Mouse (Mus musculus) forebrain, embryonic 11.5 days (tissue): ENCODE results near the gene C1d. TPM values are rescaled to one million over a fixed set of nuclear protein-coding genes. Genes with fewer than 3 reads are reported as not detected.
A peak's percentile ranks its signal among the peaks of the same experiment; 100 is the strongest.
"Not testable (repeated sequence)": the region's sequence is repeated elsewhere in the genome, so short reads cannot be mapped to it uniquely, and the experiment has no call there.

Source experiments
- ATAC-seq: fragments of 200-750 bp; cut with Nextera tagmentation; replicated peaks from 2 replicates; pipeline ENCODE4 v1.8.0; 2017; ENCODE audit warnings: moderate TSS enrichment; ENCODE audit not compliant: low FRiP score
- DNase-seq: peaks from one replicate; pipeline ENCODE4 v3.0.0-alpha.2; 2017; ENCODE audit warnings: low spot score
- H3K27ac ChIP-seq: fragments of 300-500 bp; sonication (generic); 2 replicates; pipeline ENCODE4 v1.5.1; 2014; ENCODE audit warnings: low read depth, low read length
- H3K27me3 ChIP-seq: fragments of 300-500 bp; sonication (generic); 2 replicates; pipeline ENCODE4 v1.6.1; 2014; ENCODE audit warnings: mild to moderate bottlenecking, low read length, mixed read lengths; ENCODE audit not compliant: control insufficient read depth, insufficient read depth
- H3K36me3 ChIP-seq: fragments of 300-500 bp; sonication (generic); 2 replicates; pipeline ENCODE4 v1.6.1; 2014; ENCODE audit warnings: mild to moderate bottlenecking, low read length, moderate library complexity, mixed read lengths; ENCODE audit not compliant: control insufficient read depth, insufficient read depth
- H3K4me1 ChIP-seq: fragments of 300-500 bp; sonication (generic); replicated peaks from 2 replicates; pipeline ENCODE4 v1.6.1; 2014; ENCODE audit warnings: low read length, mixed read lengths; ENCODE audit not compliant: control insufficient read depth, insufficient read depth
- H3K4me2 ChIP-seq: fragments of 300-500 bp; sonication (generic); 2 replicates; pipeline ENCODE4 v1.6.1; 2014; ENCODE audit warnings: low read depth, mild to moderate bottlenecking, low read length, moderate library complexity, mixed read lengths; ENCODE audit not compliant: severe bottlenecking
- H3K4me3 ChIP-seq: fragments of 300-500 bp; sonication (generic); 2 replicates; pipeline ENCODE4 v1.5.1; 2014; ENCODE audit warnings: low read depth, low read length
- H3K9ac ChIP-seq: fragments of 300-500 bp; sonication (generic); 2 replicates; pipeline ENCODE4 v1.6.1; 2014; ENCODE audit warnings: low read length
- H3K9me3 ChIP-seq: fragments of 300-500 bp; sonication (generic); 2 replicates; pipeline ENCODE4 v1.6.1; 2016; ENCODE audit warnings: low read length, mixed read lengths; ENCODE audit not compliant: control insufficient read depth
- WGBS: fragments of 180-500 bp; shearing (Covaris S2); extraction: QIAGEN DNeasy Blood & Tissue Kit; methylation state at CpG from one replicate; pipeline ENCODE4 v1.1.7; 2014; 5-methylcytosine and 5-hydroxymethylcytosine counted together
- polyA plus RNA-seq: library from polyadenylated mRNA; unstranded; fragments of >200 nt; fragmentation: Nextera tagmentation; extraction: Ambion mirVana; gene quantifications from 2 replicates; pipeline ENCODE4 v1.2.1, GENCODE M21; 2014

The C1d gene
- polyA plus RNA-seq, 1 experiment from 2014 or later = 96.2 TPM

GRCm38 (mm10) chr11:17238598-17238997, 18.8 kb upstream of the C1d start:
- H3K4me2 ChIP-seq, H3K4me1 ChIP-seq, H3K9ac ChIP-seq, H3K27ac ChIP-seq, H3K27me3 ChIP-seq, H3K4me3 ChIP-seq, ATAC-seq, H3K9me3 ChIP-seq, DNase-seq, H3K36me3 ChIP-seq: not testable (repeated sequence)
- 85% methylated on average over 5 of the region's 5 CpGs for WGBS

GRCm38 (mm10) chr11:17248715-17249114, 8.7 kb upstream of the C1d start:
- no peaks in the 10 kb centered on the region for H3K36me3 ChIP-seq
- H3K4me3 ChIP-seq = no peak overlapping the region
- H3K9me3 ChIP-seq = no peaks in the 10 kb centered on the region
- no peak overlapping the region for H3K27ac ChIP-seq
- H3K4me1 ChIP-seq = no peaks in the 10 kb centered on the region
- no peak for DNase-seq
- no peak overlapping the region for H3K4me2 ChIP-seq
- no peaks in the 10 kb centered on the region for H3K27me3 ChIP-seq
- no peak for ATAC-seq
- H3K9ac ChIP-seq = no peak overlapping the region

- Histone ChIP-seq H3K4me1 (no peaks in the 10 kb centered on the region), H3K36me3 (no peaks in the 10 kb centered on the region), H3K27me3 (no peaks in the 10 kb centered on the region), H3K4me2 (peak overlapping the region; percentile 29), H3K27ac (no peak overlapping the region), H3K4me3 (peak overlapping the region; percentile 57), H3K9ac (no peak overlapping the region; the same call in 1 of the 2 replicates), H3K9me3 (no peaks in the 10 kb centered on the region)
- DNase-seq (peak; percentile 55), ATAC-seq (peak; percentile 73)
- 57% methylated on average over 8 of the region's 8 CpGs for WGBS
These were observed 490 bp upstream of the C1d start for GRCm38 (mm10) chr11:17256813-17257365.

- ATAC-seq = peak; percentile 28
- peak; percentile 58 for DNase-seq
- under 1% methylated on average over 17 of the region's 17 CpGs for WGBS
- Histone ChIP-seq H3K4me1 (no peaks in the 10 kb centered on the region), H3K27me3 (no peaks in the 10 kb centered on the region), H3K9ac (peak overlapping the region; percentile 70), H3K36me3 (no peaks in the 10 kb centered on the region), H3K9me3 (no peaks in the 10 kb centered on the region), H3K4me2 (peak overlapping the region; percentile 58), H3K27ac (peak overlapping the region; percentile 26; the same call in 1 of the 2 replicates), H3K4me3 (peak overlapping the region; percentile 57)
These were observed 482 bp downstream of the C1d start for GRCm38 (mm10) chr11:17257861-17258260.

- 92% methylated on average over 4 of the region's 4 CpGs for WGBS
- no peak for DNase-seq
- no peaks in the 10 kb centered on the region; the same call in 1 of the 2 replicates for H3K36me3 ChIP-seq
- no peak overlapping the region for H3K4me3 ChIP-seq
- ATAC-seq = no peak
- no peaks in the 10 kb centered on the region for H3K9me3 ChIP-seq
- H3K4me2 ChIP-seq = no peak overlapping the region
- H3K27ac ChIP-seq = no peak overlapping the region
- H3K27me3 ChIP-seq = no peaks in the 10 kb centered on the region
- no peak overlapping the region for H3K9ac ChIP-seq
- no peaks in the 10 kb centered on the region for H3K4me1 ChIP-seq
These were observed 9.8 kb downstream of the C1d start for GRCm38 (mm10) chr11:17267176-17267575.

GRCm38 (mm10) chr11:17268801-17269200, 11.4 kb downstream of the C1d start:
- Histone ChIP-seq H3K27me3 (no peaks in the 10 kb centered on the region), H3K27ac (no peak overlapping the region), H3K9ac (no peak overlapping the region), H3K4me3 (no peak overlapping the region), H3K4me2 (no peak overlapping the region), H3K9me3 (no peaks in the 10 kb centered on the region), H3K4me1 (no peaks in the 10 kb centered on the region), H3K36me3 (no peaks in the 10 kb centered on the region; the same call in 1 of the 2 replicates)
- 89% methylated on average over 1 of the region's 1 CpGs for WGBS
- DNase-seq = no peak
- no peak for ATAC-seq

GRCm38 (mm10) chr11:17279959-17280358, 22.6 kb downstream of the C1d start:
- Histone ChIP-seq H3K27ac (no peak overlapping the region), H3K36me3 (no peaks in the 10 kb centered on the region), H3K4me3 (no peak overlapping the region), H3K4me1 (no peaks in the 10 kb centered on the region), H3K9me3 (no peaks in the 10 kb centered on the region), H3K4me2 (no peak overlapping the region), H3K27me3 (no peaks in the 10 kb centered on the region), H3K9ac (no peak overlapping the region)
- WGBS = 18% methylated on average over 9 of the region's 9 CpGs
- peak; percentile 86 for ATAC-seq
- DNase-seq = peak; percentile 65

GRCm38 (mm10) chr11:17284055-17284454, 26.7 kb downstream of the C1d start:
- no peaks in the 10 kb centered on the region for H3K36me3 ChIP-seq
- H3K4me1 ChIP-seq = no peaks in the 10 kb centered on the region
- H3K4me3 ChIP-seq = no peak overlapping the region
- DNase-seq (no peak), ATAC-seq (no peak)
- no peaks in the 10 kb centered on the region for H3K27me3 ChIP-seq
- H3K9ac ChIP-seq = no peak overlapping the region
- no peak overlapping the region for H3K4me2 ChIP-seq
- no peak overlapping the region for H3K27ac ChIP-seq
- H3K9me3 ChIP-seq = no peaks in the 10 kb centered on the region
- 69% methylated on average over 10 of the region's 10 CpGs for WGBS

GRCm38 (mm10) chr11:17288884-17289283, 31.5 kb downstream of the C1d start:
- no peaks in the 10 kb centered on the region for H3K9me3 ChIP-seq
- H3K27ac ChIP-seq = no peak overlapping the region
- no peak for ATAC-seq
- H3K27me3 ChIP-seq = no peaks in the 10 kb centered on the region
- H3K4me2 ChIP-seq = no peak overlapping the region
- no peak overlapping the region for H3K9ac ChIP-seq
- H3K36me3 ChIP-seq = no peaks in the 10 kb centered on the region
- no peak overlapping the region for H3K4me3 ChIP-seq
- no peak for DNase-seq
- H3K4me1 ChIP-seq = no peaks in the 10 kb centered on the region
